Mouse (Mus musculus) limb, embryonic 14.5 days (tissue): ENCODE data around the gene Tm4sf5. TPM values are rescaled to one million over a fixed set of nuclear protein-coding genes. Genes with fewer than 3 reads are reported as not detected.
A peak's percentile ranks its signal among the peaks of the same experiment; 100 is the strongest.
"Not testable (repeated sequence)": the region's sequence is repeated elsewhere in the genome, so short reads cannot be mapped to it uniquely, and the experiment has no call there.

ENCODE experiments used
- ATAC-seq: fragments of 200-750 bp; cut with Nextera tagmentation; 2 replicates; pipeline ENCODE4 v1.8.0; 2017; ENCODE audit warnings: low read depth, moderate number of reproducible peaks, moderate TSS enrichment; ENCODE audit not compliant: low FRiP score
- DNase-seq: peaks from one replicate; pipeline ENCODE4 v3.0.0-alpha.2; 2015; ENCODE audit warnings: low spot score
- H3K27ac ChIP-seq: fragments of 300-500 bp; sonication (generic); replicated peaks from 2 replicates; pipeline ENCODE4 v1.5.1; 2014; ENCODE audit warnings: low read depth, mild to moderate bottlenecking, low read length, moderate library complexity, mixed read lengths
- H3K27me3 ChIP-seq: fragments of 300-500 bp; sonication (generic); 2 replicates; pipeline ENCODE4 v1.6.1; 2014; ENCODE audit warnings: low read length, mixed read lengths; ENCODE audit not compliant: control insufficient read depth, insufficient read depth
- H3K36me3 ChIP-seq: fragments of 300-500 bp; sonication (generic); 2 replicates; pipeline ENCODE4 v1.6.1; 2014; ENCODE audit warnings: mild to moderate bottlenecking, low read length, moderate library complexity, mixed read lengths; ENCODE audit not compliant: control insufficient read depth, insufficient read depth
- H3K4me1 ChIP-seq: fragments of 300-500 bp; sonication (generic); 2 replicates; pipeline ENCODE4 v1.6.1; 2014; ENCODE audit warnings: antibody characterized with exemption, low read length, mixed read lengths; ENCODE audit not compliant: control insufficient read depth, insufficient read depth
- H3K4me2 ChIP-seq: fragments of 300-500 bp; sonication (generic); replicated peaks from 2 replicates; pipeline ENCODE4 v1.6.1; 2014; ENCODE audit warnings: low read depth, mild to moderate bottlenecking, low read length, moderate library complexity; ENCODE audit not compliant: severe bottlenecking
- H3K4me3 ChIP-seq: fragments of 300-500 bp; sonication (generic); replicated peaks from 2 replicates; pipeline ENCODE4 v1.5.1; 2014; ENCODE audit warnings: low read length
- H3K9ac ChIP-seq: fragments of 300-500 bp; sonication (generic); 2 replicates; pipeline ENCODE4 v1.6.1; 2014; ENCODE audit warnings: mild to moderate bottlenecking, low read depth, low read length, moderate library complexity; ENCODE audit not compliant: severe bottlenecking
- H3K9me3 ChIP-seq: fragments of 300-500 bp; sonication (generic); 2 replicates; pipeline ENCODE4 v1.6.1; 2016; ENCODE audit warnings: low read length; ENCODE audit not compliant: control insufficient read depth
- POLR2A ChIP-seq: fragments of 200-500 bp; IDR thresholded peaks from 2 replicates; pipeline ENCODE4 v1.8.0; 2012; ENCODE audit warnings: inconsistent platforms, mild to moderate bottlenecking, moderate library complexity, borderline replicate concordance; ENCODE audit not compliant: insufficient read depth, insufficient read length; ENCODE audit errors: extremely low read depth
- WGBS: fragments of 180-500 bp; shearing (Covaris S2); extraction: QIAGEN DNeasy Blood & Tissue Kit; methylation state at CpG from one replicate; pipeline ENCODE4 v1.1.7; 2014; 5-methylcytosine and 5-hydroxymethylcytosine counted together
- polyA plus RNA-seq, 2 experiments: library from polyadenylated mRNA; depleted of rRNA in 1 of 2; stranded (reverse) in 1 of 2; unstranded in 1 of 2; fragments of >200 nt; fragmentation: Nextera tagmentation in 1 of 2; extraction: Ambion mirVana in 1 of 2; gene quantifications; 2 replicates each; pipeline versions ENCODE4 v1.2.1 to v1.2.3; 2012 to 2014

Tm4sf5 gene
- polyA plus RNA-seq, 2 experiments: 0.50 to 0.95 TPM

DNA sequence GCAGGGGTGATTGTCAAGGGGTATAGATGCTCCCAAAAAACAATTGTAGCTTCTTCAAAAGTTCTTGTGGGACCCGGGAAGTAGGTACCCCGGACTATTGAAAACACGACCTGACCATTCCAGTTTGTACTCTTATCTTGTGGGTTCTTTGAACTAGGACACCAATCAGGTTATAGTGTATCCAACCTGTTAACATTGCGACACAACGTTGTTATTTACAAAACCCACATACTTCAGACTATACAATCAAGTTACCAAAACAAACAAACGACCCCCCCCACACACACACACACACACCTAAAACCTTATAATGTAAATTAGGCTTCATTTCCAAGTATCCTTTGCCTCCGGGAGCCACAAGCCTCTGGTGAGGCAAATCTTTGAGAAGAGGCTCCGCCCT, 19.7 kb downstream of the Tm4sf5 start:
- Histone ChIP-seq H3K4me2 (peak overlapping the region; percentile 79), H3K4me1 (peaks cover 9% of the 10 kb centered on the region), H3K9me3 (no peaks in the 10 kb centered on the region), H3K36me3 (peaks cover 26% of the 10 kb centered on the region), H3K27ac (no peak overlapping the region), H3K9ac (0 out of 2 replicates have a peak overlapping the region, but pooled peaks have one; percentile 25), H3K4me3 (peak overlapping the region; percentile 65), H3K27me3 (no peaks in the 10 kb centered on the region)
- TF ChIP-seq POLR2A: no peak
- ATAC-seq (peak; percentile 16), DNase-seq (no peak)
- WGBS: 12% methylated on average over 8 of the region's 8 CpGs

DNA sequence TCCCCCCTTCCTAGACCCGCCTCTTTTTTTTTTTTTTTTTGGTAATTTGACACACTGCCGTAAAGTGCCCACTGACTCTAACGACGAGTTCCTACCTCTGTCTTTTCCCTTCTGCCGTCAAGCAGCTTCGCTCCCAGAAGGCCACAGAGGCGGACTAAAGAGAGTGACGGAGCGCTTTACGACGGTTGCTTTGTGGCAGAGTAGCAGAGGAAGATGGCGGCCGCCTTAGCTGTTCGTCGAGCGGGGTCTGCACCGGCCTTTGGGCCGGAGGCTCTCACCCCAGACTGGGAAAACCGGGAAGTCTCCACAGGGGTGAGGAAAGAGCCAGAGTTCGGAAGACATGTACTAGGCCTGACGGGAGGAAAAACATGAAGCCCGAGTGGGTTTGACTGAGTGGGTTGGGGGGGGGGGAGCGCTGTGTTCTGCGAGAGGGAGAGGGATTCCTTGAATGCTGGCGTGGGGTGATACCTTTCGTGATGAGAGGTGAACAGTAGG, 20.2 kb downstream of the Tm4sf5 start, which contains the start of gene Psmb6:
Gene Psmb6 (plus strand): TSS at position 184 of the 495 bp plus-strand sequence.
- peak within 1 kb of the TSS; percentile 72 for H3K9ac ChIP-seq
- ATAC-seq (peak; percentile 94), DNase-seq (peak; percentile 99)
- H3K4me1 ChIP-seq: peaks cover 5% of the 10 kb centered on the region
- no peaks in the 10 kb centered on the region for H3K27me3 ChIP-seq
- H3K9me3 ChIP-seq: no peaks in the 10 kb centered on the region
- peak; percentile 89; the same call in 1 of the 2 replicates for TF ChIP-seq POLR2A
- no peak within 1 kb of the TSS for H3K27ac ChIP-seq
- under 1% methylated on average over 25 of the region's 26 CpGs for WGBS
- peaks cover 26% of the 10 kb centered on the region for H3K36me3 ChIP-seq
- H3K4me2 ChIP-seq: peak within 1 kb of the TSS; percentile 79
- peak within 1 kb of the TSS; percentile 65 for H3K4me3 ChIP-seq

GRCm38 (mm10) chr11:70525726-70526125, 20.7 kb downstream of the Tm4sf5 start:
- DNase-seq: no peak
- no peak overlapping the region for H3K27ac ChIP-seq

GRCm38 (mm10) chr11:70526211-70526610, 21.2 kb downstream of the Tm4sf5 start:
- Histone ChIP-seq H3K9me3 (no peaks in the 10 kb centered on the region), H3K36me3 (peaks cover 26% of the 10 kb centered on the region), H3K27me3 (no peaks in the 10 kb centered on the region), H3K4me1 (peaks cover 5% of the 10 kb centered on the region), H3K4me3 (peak overlapping the region; percentile 65), H3K4me2 (peak overlapping the region; percentile 79), H3K27ac (no peak overlapping the region), H3K9ac (peak overlapping the region; percentile 72; the same call in 1 of the 2 replicates)
- no peak for TF ChIP-seq POLR2A
- ATAC-seq (no peak), DNase-seq (no peak)
- WGBS: 90% methylated on average over 12 of the region's 12 CpGs

More at GRCm38 (mm10) chr11:70525726-70526125, 20.7 kb downstream of the Tm4sf5 start:
- H3K4me3 ChIP-seq: peak overlapping the region; percentile 65
- H3K36me3 ChIP-seq: peaks cover 26% of the 10 kb centered on the region
- H3K4me2 ChIP-seq: peak overlapping the region; percentile 79
- H3K9me3 ChIP-seq: no peaks in the 10 kb centered on the region
- no peaks in the 10 kb centered on the region for H3K27me3 ChIP-seq
- peak; percentile 28; the same call in 1 of the 2 replicates for ATAC-seq
- H3K4me1 ChIP-seq: peaks cover 5% of the 10 kb centered on the region
- H3K9ac ChIP-seq: peak overlapping the region; percentile 72
- no peak for TF ChIP-seq POLR2A
- 1% methylated on average over 12 of the region's 12 CpGs for WGBS

- Histone ChIP-seq H3K36me3 (peaks cover 26% of the 10 kb centered on the region), H3K27ac (no peak overlapping the region), H3K9me3 (no peaks in the 10 kb centered on the region), H3K4me1 (peaks cover 5% of the 10 kb centered on the region), H3K4me2 (no peak overlapping the region), H3K9ac (no peak overlapping the region), H3K4me3 (no peak overlapping the region), H3K27me3 (no peaks in the 10 kb centered on the region)
- no peak for ATAC-seq
- WGBS: 92% methylated on average over 7 of the region's 7 CpGs
- no peak for TF ChIP-seq POLR2A
- no peak for DNase-seq
Observed at GRCm38 (mm10) chr11:70528610-70529009, 23.6 kb downstream of the Tm4sf5 start.

DNA sequence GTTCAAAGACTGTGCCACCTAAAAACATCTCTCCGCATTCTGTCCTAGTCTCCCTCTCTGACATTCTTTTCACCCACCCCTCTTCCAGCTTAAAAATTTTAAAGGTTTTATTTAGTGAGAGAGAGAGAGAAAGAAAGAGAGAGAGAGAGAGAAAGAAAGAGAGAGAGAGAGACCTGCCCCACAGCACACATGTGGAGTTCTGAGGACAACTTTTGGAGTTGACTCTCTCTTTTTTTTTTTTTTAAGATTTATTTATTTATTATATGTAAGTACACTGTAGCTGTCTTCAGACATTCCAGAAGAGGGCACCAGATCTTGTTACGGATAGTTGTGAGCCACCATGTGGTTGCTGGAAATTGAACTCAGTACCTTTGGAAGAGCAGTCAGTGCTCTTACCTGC, 26.0 kb downstream of the Tm4sf5 start:
- not testable (repeated sequence) for H3K27ac ChIP-seq, DNase-seq, H3K4me3 ChIP-seq, H3K9me3 ChIP-seq, H3K27me3 ChIP-seq, ATAC-seq, H3K4me2 ChIP-seq, H3K9ac ChIP-seq, H3K4me1 ChIP-seq
- peaks cover 26% of the 10 kb centered on the region for H3K36me3 ChIP-seq
- WGBS: 81% methylated on average over 2 of the region's 2 CpGs
